Mouse (Mus musculus) heart, postnatal 14 days (tissue): ENCODE measurements around the gene Inafm2. TPM values are rescaled to one million over a fixed set of nuclear protein-coding genes. Genes with fewer than 3 reads are reported as not detected.

Source experiments
- DNase-seq, 2 experiments: peaks; one replicate each; pipeline ENCODE4 v3.0.0; 2021 to 2022
- intact Hi-C: fragments of 180-260 bp; cut with DNase I; formaldehyde crosslinking; loops from one replicate; pipeline ENCODE4 v1.15.1; 2025
- total RNA-seq, 2 experiments: library from RNA; stranded (reverse); gene quantifications; 2 replicates each; pipeline ENCODE4 v1.2.3; 2021

Gene Inafm2
- total RNA-seq, 2 experiments from 2014 or later: 36.2 to 38.6 TPM

DNA sequence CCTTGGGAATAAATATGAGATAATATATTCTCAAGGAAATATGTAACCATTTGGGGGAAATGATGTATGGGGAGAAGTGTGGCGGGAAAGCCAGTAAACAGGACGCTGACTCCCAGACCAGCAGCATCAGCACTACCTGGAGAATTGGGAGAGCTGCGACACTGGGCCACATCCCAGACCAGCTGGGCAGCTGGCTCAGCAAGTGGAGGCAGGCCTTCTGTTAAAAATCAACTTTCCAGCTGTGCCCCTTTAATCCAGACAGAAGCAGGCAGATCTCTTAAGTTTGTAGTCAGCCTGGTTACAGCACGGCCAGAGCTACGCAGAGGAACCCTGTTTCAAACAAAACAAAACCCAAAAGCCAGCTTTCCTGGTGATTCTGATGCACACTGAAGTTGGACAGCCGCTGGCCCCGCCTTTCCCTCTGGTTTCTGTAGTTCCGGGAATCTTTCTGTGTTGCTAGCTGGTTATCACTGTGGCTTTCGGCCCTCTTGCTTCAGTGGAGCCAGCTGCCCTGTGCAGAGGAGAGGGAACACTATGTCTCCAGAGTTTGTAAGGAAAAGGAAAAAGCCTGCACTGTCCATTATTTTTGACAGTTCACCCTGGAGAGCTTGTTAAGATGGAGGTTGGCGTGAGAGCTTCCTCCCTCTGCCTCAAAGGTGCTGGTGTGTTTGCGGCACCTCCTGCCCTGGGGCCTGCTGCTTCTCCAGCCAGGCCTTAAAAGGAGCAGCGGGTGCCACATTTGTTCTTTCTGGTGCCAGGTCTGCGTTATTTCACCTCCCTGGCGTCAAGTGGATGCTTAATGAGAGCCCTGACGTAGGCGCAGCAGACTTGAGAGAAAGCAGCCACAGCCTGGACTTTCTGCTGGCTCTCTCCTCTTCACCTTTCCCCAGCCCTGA, 6.6 kb downstream of the Inafm2 start:
- intact Hi-C loops: no loop called here
- peak in 1 of 2 experiments; percentile 46 for DNase-seq

- intact Hi-C loops: no loop called here
Observed at GRCm38 (mm10) chr2:118752792-118753108, 7.2 kb downstream of the Inafm2 start.

GRCm38 (mm10) chr2:118754143-118754542, 8.6 kb downstream of the Inafm2 start:
- intact Hi-C loops: no loop called here

More at GRCm38 (mm10) chr2:118752792-118753108, 7.2 kb downstream of the Inafm2 start:
- no peak for DNase-seq

DNA sequence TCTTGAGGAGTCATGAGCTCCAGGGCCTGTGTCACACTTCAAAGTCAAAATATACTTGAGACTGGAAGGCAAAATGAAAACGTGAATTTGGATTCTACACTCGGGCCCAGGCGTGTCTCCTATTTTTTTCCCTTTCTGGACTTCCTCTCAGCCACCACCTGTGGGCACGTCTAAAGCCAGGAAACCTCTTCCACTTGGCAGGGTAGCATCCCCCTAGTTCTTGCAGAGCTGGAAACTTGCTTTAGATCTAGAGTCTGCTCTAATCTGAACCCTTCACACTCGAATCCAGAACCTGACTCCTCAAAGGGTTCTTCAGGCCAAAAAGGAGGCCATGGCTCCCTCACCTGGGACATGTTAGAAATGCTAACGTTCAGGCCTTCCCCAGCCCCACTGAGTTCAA, 9.8 kb downstream of the Inafm2 start:
- no peak for DNase-seq
- intact Hi-C loops: no loop called here

More at GRCm38 (mm10) chr2:118754143-118754542, 8.6 kb downstream of the Inafm2 start:
- DNase-seq: no peak

- no peak for DNase-seq
- intact Hi-C loops: no loop called here
Observed at GRCm38 (mm10) chr2:118756103-118756502, 10.5 kb downstream of the Inafm2 start.

GRCm38 (mm10) chr2:118759828-118760227, 14.3 kb downstream of the Inafm2 start:
- DNase-seq: peak; percentile 49 to 60
- intact Hi-C loops: loop anchor here (2.0 to 10.0 kb wide), 2 partner anchors 13 to 215 kb away; no protein-coding TSS in a partner anchor

DNA sequence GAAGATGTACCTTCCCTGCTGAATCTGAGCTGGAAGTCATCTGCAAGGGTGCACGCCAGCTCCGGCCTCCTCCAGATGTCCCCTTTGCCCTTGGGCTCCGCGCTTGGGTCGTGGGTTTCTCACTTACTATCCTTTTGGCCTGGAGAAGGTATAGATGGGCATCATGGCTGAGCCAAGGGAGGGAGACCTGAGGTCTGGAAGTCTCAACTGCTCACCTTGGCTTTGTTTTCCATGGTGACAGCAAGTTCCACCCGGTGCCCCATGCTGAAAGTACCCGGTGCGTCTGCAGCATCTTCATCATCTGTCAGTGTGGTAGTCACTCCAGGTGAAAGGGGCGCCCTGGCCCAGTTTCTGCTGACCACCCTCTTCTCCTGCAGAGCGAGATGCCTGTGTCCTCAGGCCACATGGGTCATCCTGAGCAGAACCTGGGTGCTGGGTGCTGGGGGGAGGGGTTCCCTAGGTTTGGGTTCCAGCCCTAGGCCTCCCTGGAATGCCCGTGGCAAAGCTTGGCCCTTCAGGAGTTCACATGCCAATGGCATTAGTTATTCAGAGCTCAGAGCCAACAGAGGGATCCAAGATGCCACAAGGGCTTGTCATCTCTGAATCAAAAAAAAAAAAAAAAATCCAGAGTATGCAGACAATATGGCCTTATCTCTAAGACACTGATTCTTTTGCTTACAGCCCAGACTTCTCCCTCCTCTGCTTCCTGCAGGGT, 14.9 kb downstream of the Inafm2 start:
- no peak for DNase-seq
- intact Hi-C loops: loop anchor here (2.0 to 10.0 kb wide), 2 partner anchors 14 to 214 kb away; no protein-coding TSS in a partner anchor

DNA sequence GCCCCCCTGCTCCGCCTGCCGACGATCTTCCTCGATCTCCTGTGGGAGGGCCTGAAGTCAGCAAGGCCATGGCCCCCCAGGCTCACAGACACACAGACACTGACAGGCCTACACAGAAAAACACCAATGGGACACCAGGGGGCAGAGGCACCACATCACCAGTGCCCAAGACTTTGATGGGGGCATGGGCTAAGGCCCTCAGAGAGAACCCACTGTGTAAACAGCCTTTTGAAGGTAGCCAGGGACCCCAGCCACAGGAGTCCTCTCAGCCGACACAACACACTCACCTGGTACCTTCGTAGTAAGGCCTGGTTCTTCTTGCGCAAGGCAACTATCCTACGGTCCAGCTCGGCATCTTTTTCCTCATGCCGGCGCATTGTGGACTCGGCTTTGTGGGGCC, 15.8 kb downstream of the Inafm2 start:
- intact Hi-C loops: loop anchor here (2.0 to 10.0 kb wide), 2 partner anchors 15 to 213 kb away; no protein-coding TSS in a partner anchor

DNA sequence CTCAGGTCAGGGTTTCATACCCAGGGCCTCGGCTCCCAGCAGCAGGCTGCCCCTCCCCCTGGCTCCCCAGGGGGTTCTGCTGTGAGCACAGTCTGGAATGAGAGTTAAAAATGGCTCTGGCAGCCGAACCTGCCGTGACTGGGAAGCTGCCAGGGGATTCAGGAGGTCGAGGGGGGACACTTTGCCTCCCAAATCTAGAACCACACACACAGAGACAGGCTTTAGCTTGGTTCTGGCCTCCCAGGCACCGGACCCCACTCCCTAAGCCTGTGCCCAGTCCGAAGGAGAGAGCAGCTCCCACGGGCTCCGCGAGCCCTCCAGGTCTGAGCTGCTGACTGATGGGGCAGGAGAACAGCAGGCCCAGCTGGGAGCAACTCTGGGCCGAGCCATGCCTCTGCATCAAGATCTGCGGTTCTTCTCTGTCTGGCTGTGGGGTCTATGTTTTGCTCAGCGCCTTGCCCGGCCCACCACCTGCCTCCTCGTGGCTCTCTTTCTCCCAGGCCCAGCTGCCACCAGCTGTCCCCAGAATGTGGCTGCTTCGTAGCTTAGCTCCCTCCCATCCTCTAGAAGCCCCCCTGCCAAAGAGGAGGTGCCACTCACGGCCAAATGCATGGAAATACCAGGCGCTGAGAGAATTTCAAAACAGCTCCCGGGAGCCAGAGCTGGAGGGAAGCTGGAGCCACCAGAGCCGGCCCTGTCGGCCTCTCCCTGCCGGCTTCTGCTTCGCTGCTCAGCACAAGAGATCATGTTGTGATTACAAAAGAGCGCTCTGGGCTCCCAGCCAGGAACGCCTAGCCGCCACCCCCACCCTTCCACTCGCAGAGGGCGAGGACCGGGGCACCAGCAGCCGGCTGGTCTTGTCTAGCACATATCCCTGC, 16.6 kb downstream of the Inafm2 start, which contains the start of gene Ccdc9b:
Gene Ccdc9b (minus strand): TSS at position 756 of the 878 bp plus-strand sequence.
- intact Hi-C loops: loop anchor here (2.0 to 10.0 kb wide), 2 partner anchors 15 to 213 kb away; no protein-coding TSS in a partner anchor
- peak; percentile 91 to 92 for DNase-seq

More for the DNA sequence above, 15.8 kb downstream of the Inafm2 start:
- DNase-seq: no peak

- DNase-seq: no peak
- intact Hi-C loops: loop anchor here (10.0 kb wide), 1 partner anchor 212 kb away; no protein-coding TSS in a partner anchor
Observed at GRCm38 (mm10) chr2:118762784-118763148, 17.2 kb downstream of the Inafm2 start.

- peak in 1 of 2 experiments; percentile 38 for DNase-seq
- intact Hi-C loops: loop anchor here (10.0 kb wide), 1 partner anchor 211 kb away; no protein-coding TSS in a partner anchor
Observed at GRCm38 (mm10) chr2:118763469-118763868, 17.9 kb downstream of the Inafm2 start.

DNA sequence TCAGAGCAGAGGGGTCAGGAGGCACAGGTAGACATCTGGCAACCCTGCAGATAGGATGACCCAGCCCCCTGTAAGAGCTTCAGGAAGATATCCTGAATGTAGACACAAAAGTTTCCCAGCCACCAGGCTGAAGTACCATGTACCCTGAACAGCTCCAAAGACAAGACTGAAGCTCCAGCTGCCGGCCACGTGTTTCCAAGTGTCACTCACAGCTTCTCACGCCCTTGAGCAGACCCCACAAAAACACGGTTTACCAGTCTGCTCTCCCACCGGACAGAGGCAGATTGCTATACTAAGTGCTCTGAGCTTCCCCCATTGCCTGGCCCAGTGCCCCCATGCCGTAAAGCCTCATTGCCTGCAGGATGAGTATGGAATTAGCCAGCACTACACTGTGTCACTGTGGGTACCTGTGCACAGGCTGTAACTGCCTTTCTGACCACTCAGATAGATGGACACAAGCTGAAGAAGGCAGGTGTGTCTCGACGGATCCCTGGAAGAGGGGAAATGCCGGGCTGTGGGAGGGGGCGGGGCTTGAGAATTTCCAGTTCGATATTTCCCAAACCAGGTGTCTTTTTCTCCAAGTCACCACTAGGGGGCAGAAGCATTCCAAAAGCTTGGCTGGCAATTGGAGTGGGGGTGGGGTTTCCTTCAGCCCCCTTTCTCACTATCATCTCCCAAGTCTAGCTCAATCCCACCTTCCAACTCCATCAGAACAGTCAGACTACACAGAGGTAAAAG, 18.7 kb downstream of the Inafm2 start:
- intact Hi-C loops: loop anchor here (2.0 to 10.0 kb wide), 3 partner anchors 15 to 211 kb away; partner anchors contain the start of gene Disp2
- DNase-seq: peak in 1 of 2 experiments; percentile 58

- no peak for DNase-seq
- intact Hi-C loops: loop anchor here (2.0 to 10.0 kb wide), 3 partner anchors 14 to 210 kb away; partner anchors contain the start of gene Disp2
Observed at GRCm38 (mm10) chr2:118764875-118765274, 19.3 kb downstream of the Inafm2 start.

GRCm38 (mm10) chr2:118766041-118767033, 20.8 kb downstream of the Inafm2 start:
- no peak for DNase-seq
- intact Hi-C loops: loop anchor here (10.0 kb wide), 1 partner anchor 208 kb away; no protein-coding TSS in a partner anchor

GRCm38 (mm10) chr2:118772158-118772874, 26.8 kb downstream of the Inafm2 start, which contains the start of gene Phgr1:
TSS of gene Phgr1 (plus strand) at chr2:118772769.
- intact Hi-C loops: no loop called here
- no peak for DNase-seq

- no peak for DNase-seq
- intact Hi-C loops: no loop called here
Observed at GRCm38 (mm10) chr2:118774536-118774935, 29.0 kb downstream of the Inafm2 start.

DNA sequence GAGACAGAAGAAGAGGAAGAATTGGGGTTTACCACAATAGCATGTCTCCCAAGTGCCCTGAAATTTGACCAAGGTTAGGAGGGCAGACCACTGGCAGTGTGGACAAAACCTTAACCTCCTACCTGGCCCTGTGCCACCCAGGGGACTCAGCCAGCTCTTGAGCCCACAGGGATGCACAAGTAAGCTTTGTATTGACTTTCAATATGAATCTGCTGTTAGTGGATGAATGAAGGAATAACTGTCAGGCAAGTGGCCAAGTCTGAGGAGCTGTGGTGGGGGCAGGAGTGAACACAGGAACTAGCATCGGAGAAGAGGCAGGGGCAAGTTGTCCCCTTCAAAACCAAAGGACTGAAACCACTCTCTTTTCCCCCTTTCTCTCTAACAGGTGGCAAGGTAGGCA, 29.8 kb downstream of the Inafm2 start:
- intact Hi-C loops: no loop called here

More for the DNA sequence above, 29.8 kb downstream of the Inafm2 start:
- no peak for DNase-seq
